Mouse (Mus musculus): ENCODE measurements around the gene Mmp15. TPM values are rescaled to one million over a fixed set of nuclear protein-coding genes. Genes with fewer than 3 reads are reported as not detected.
A peak's percentile ranks its signal among the peaks of the same experiment; 100 is the strongest.

Mmp15 gene
- polyA plus RNA-seq, 1 experiment from 2014 or later = 58.5 TPM

GRCm38 (mm10) chr8:95330367-95330766 lies 21.7 kb upstream of the Mmp15 start:
- Histone ChIP-seq H3K27me3 (ENCODE audit: control insufficient read depth, insufficient read depth, low read length) (no peaks in the 10 kb centered on the region), H3K36me3 (ENCODE audit: control insufficient read depth, insufficient read depth, low read length) (peaks cover 64% of the 10 kb centered on the region), H3K9me3 (ENCODE audit: control insufficient read depth, low read length) (0 out of 2 replicates have a peak, but pooled peaks cover 3% of the 10 kb centered on the region), H3K9ac (ENCODE audit: low read length) (peak overlapping the region; percentile 93), H3K4me2 (ENCODE audit: low read length) (peak overlapping the region; percentile 94), H3K4me1 (ENCODE audit: control insufficient read depth in 2 of 2, insufficient read depth in 2 of 2, low read length in 2 of 2) (peaks cover 9 to 37% of the 10 kb centered on the region in 2 experiments; a peak in 3 of 4 replicates), H3K4me3 (ENCODE audit: control insufficient read depth in 1 of 2, insufficient read depth in 1 of 2, low read depth in 1 of 2, low read length in 2 of 2) (peak overlapping the region in 1 of 2 experiments; percentile 89; a peak in 3 of 4 replicates), H3K27ac (replicated peaks in 1 of 2; ENCODE audit: control insufficient read depth in 1 of 2, insufficient read depth in 1 of 2, low read depth in 2 of 2, low read length in 2 of 2) (no peak overlapping the region)
- WGBS = 34% methylated on average over 1 of the region's 1 CpGs
- ATAC-seq (ENCODE audit: insufficient number of reproducible peaks, insufficient read depth, low FRiP score, low read depth) = no peak

- H3K4me1 ChIP-seq (ENCODE audit: control insufficient read depth in 2 of 2, insufficient read depth in 2 of 2, low read length in 2 of 2) = peaks cover 6 to 30% of the 10 kb centered on the region in 2 experiments; a peak in 3 of 4 replicates
- no peaks in the 10 kb centered on the region for H3K27me3 ChIP-seq (ENCODE audit: control insufficient read depth, insufficient read depth, low read length)
- H3K9ac ChIP-seq (ENCODE audit: low read length) = peak overlapping the region; percentile 93
- H3K27ac ChIP-seq (replicated peaks in 1 of 2; ENCODE audit: control insufficient read depth in 1 of 2, insufficient read depth in 1 of 2, low read depth in 2 of 2, low read length in 2 of 2) = peak overlapping the region; percentile 99 to 100
- H3K4me2 ChIP-seq (ENCODE audit: low read length) = peak overlapping the region; percentile 94
- H3K9me3 ChIP-seq (ENCODE audit: control insufficient read depth, low read length) = 0 out of 2 replicates have a peak, but pooled peaks cover 3% of the 10 kb centered on the region
- H3K4me3 ChIP-seq (ENCODE audit: control insufficient read depth in 1 of 2, insufficient read depth in 1 of 2, low read depth in 1 of 2, low read length in 2 of 2) = peak overlapping the region; percentile 87 to 89
- under 1% methylated on average over 38 of the region's 38 CpGs for WGBS
- ATAC-seq (ENCODE audit: insufficient number of reproducible peaks, insufficient read depth, low FRiP score, low read depth) = peak; percentile 11
- peaks cover 60% of the 10 kb centered on the region for H3K36me3 ChIP-seq (ENCODE audit: control insufficient read depth, insufficient read depth, low read length)
Measured at GRCm38 (mm10) chr8:95331156-95331719, 20.8 kb upstream of the Mmp15 start.

DNA sequence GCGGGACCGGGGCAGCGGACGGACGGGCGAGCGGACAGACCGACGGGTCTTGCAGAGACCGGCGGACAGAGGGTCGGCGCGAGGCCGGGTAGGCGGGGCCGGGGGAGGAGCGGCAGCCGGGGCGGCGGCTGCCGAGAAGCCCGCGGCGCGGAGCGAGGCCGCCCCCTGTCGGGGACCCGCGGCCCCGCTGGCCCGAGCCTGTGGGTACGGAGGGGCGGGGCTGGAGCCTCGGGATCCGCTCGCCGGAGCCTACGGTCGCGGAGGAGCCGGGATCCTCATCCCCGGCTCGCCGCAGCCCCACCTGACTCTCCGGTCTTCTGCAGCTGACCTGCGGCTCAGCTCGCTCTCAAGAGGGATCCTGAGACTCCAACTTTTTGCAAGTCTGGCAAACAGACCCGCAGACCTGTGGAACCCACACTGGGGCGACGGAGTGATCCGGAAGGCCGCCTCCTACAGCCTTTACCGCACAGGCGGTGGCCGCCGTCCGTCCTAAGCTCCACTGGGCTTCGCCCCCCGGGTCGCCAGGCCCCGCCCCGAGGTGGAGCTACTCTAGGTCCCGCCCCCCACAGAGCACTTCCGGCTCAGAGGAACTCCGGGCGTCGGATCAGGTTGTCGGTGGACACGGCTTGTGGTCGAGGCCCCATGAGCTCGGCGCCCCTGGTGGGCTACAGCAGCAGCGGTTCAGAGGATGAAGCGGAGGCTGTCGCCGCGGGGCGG lies 20.2 kb upstream of the Mmp15 start, which contains the start of the genes Zfp319 and Usb1:
TSS of gene Zfp319 (minus strand) at position 231 of the 717 bp plus-strand sequence.
TSS of gene Usb1 (plus strand) at position 565 of the 717 bp plus-strand sequence.
- H3K27ac ChIP-seq (replicated peaks in 1 of 2; ENCODE audit: control insufficient read depth in 1 of 2, insufficient read depth in 1 of 2, low read depth in 2 of 2, low read length in 2 of 2) = peak within 1 kb of the TSS; percentile 99 to 100
- H3K4me1 ChIP-seq (ENCODE audit: control insufficient read depth in 2 of 2, insufficient read depth in 2 of 2, low read length in 2 of 2) = peaks cover 6 to 27% of the 10 kb centered on the region in 2 experiments; a peak in 3 of 4 replicates
- WGBS = under 1% methylated on average over 68 of the region's 80 CpGs
- H3K4me3 ChIP-seq (ENCODE audit: control insufficient read depth in 1 of 2, insufficient read depth in 1 of 2, low read depth in 1 of 2, low read length in 2 of 2) = peak within 1 kb of the TSS; percentile 87 to 89
- peak; percentile 95 for ATAC-seq (ENCODE audit: insufficient number of reproducible peaks, insufficient read depth, low FRiP score, low read depth)
- peaks cover 53% of the 10 kb centered on the region for H3K36me3 ChIP-seq (ENCODE audit: control insufficient read depth, insufficient read depth, low read length)
- 0 out of 2 replicates have a peak, but pooled peaks cover 3% of the 10 kb centered on the region for H3K9me3 ChIP-seq (ENCODE audit: control insufficient read depth, low read length)
- H3K27me3 ChIP-seq (ENCODE audit: control insufficient read depth, insufficient read depth, low read length) = no peaks in the 10 kb centered on the region
- peak within 1 kb of the TSS; percentile 93 for H3K9ac ChIP-seq (ENCODE audit: low read length)
- peak within 1 kb of the TSS; percentile 94 for H3K4me2 ChIP-seq (ENCODE audit: low read length)

DNA sequence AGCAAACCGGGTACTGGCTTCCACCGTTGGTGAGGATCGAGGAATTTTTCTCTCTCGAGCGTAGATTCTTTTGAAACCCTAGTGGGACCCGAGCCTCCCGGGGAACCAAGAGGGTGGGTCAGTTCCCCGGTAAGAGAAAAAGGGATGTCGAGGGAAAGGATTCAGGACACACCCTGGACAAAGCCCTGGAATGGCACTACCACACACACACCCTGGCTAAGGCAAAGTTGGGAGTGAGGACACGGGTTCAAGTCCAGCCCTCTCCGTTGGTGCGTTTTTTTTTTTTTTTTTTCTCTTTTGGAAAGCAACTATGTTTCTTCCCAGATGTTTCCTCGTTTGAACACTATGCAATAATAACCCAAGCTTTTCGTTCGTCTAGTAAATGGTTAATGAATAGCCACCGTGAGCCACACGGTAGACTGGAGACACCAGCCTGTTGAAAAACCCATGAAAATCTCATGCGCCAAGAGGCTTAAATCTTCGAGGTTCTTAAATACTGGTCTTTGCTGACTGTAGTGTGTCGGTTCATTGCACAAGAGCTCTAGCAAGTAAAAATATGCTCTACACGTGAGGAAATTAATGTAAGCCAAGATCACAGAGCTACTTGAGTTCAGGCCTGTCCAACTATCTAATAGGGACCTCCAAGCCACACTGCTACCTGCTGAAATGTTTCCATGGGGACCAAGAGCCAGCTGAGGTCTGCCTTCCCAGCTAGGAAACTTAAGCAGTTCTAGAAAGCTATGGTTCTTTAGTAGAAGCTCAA lies 19.4 kb upstream of the Mmp15 start:
- no peak; the same call in 1 of the 2 replicates for ATAC-seq (ENCODE audit: insufficient number of reproducible peaks, insufficient read depth, low FRiP score, low read depth)
- peak overlapping the region; percentile 94 for H3K4me2 ChIP-seq (ENCODE audit: low read length)
- peak overlapping the region; percentile 87 to 89 for H3K4me3 ChIP-seq (ENCODE audit: control insufficient read depth in 1 of 2, insufficient read depth in 1 of 2, low read depth in 1 of 2, low read length in 2 of 2)
- 0 out of 2 replicates have a peak, but pooled peaks cover 3% of the 10 kb centered on the region for H3K9me3 ChIP-seq (ENCODE audit: control insufficient read depth, low read length)
- H3K27ac ChIP-seq (replicated peaks in 1 of 2; ENCODE audit: control insufficient read depth in 1 of 2, insufficient read depth in 1 of 2, low read depth in 2 of 2, low read length in 2 of 2) = peak overlapping the region; percentile 99 to 100
- peak overlapping the region; percentile 93 for H3K9ac ChIP-seq (ENCODE audit: low read length)
- peaks cover 52% of the 10 kb centered on the region for H3K36me3 ChIP-seq (ENCODE audit: control insufficient read depth, insufficient read depth, low read length)
- 26% methylated on average over 21 of the region's 21 CpGs for WGBS
- H3K27me3 ChIP-seq (ENCODE audit: control insufficient read depth, insufficient read depth, low read length) = no peaks in the 10 kb centered on the region
- peaks cover 6 to 21% of the 10 kb centered on the region in 2 experiments; a peak in 3 of 4 replicates for H3K4me1 ChIP-seq (ENCODE audit: control insufficient read depth in 2 of 2, insufficient read depth in 2 of 2, low read length in 2 of 2)

- H3K4me1 ChIP-seq (ENCODE audit: control insufficient read depth in 2 of 2, insufficient read depth in 2 of 2, low read length in 2 of 2) = peaks cover 4 to 7% of the 10 kb centered on the region in 2 experiments; a peak in 3 of 4 replicates
- no peak for ATAC-seq (ENCODE audit: insufficient number of reproducible peaks, insufficient read depth, low FRiP score, low read depth)
- H3K27ac ChIP-seq (replicated peaks in 1 of 2; ENCODE audit: control insufficient read depth in 1 of 2, insufficient read depth in 1 of 2, low read depth in 2 of 2, low read length in 2 of 2) = no peak overlapping the region
- H3K4me3 ChIP-seq (ENCODE audit: control insufficient read depth in 1 of 2, insufficient read depth in 1 of 2, low read depth in 1 of 2, low read length in 2 of 2) = no peak overlapping the region
- 81% methylated on average over 1 of the region's 1 CpGs for WGBS
- H3K27me3 ChIP-seq (ENCODE audit: control insufficient read depth, insufficient read depth, low read length) = no peaks in the 10 kb centered on the region
- no peak overlapping the region for H3K4me2 ChIP-seq (ENCODE audit: low read length)
- no peak overlapping the region for H3K9ac ChIP-seq (ENCODE audit: low read length)
- H3K9me3 ChIP-seq (ENCODE audit: control insufficient read depth, low read length) = 0 out of 2 replicates have a peak, but pooled peaks cover 3% of the 10 kb centered on the region
- H3K36me3 ChIP-seq (ENCODE audit: control insufficient read depth, insufficient read depth, low read length) = peaks cover 61% of the 10 kb centered on the region
Measured at GRCm38 (mm10) chr8:95335706-95336105, 16.4 kb upstream of the Mmp15 start.

- H3K27me3 ChIP-seq (ENCODE audit: control insufficient read depth, insufficient read depth, low read length) = no peaks in the 10 kb centered on the region
- H3K4me3 ChIP-seq (ENCODE audit: control insufficient read depth in 1 of 2, insufficient read depth in 1 of 2, low read depth in 1 of 2, low read length in 2 of 2) = no peak overlapping the region
- no peak overlapping the region for H3K27ac ChIP-seq (replicated peaks in 1 of 2; ENCODE audit: control insufficient read depth in 1 of 2, insufficient read depth in 1 of 2, low read depth in 2 of 2, low read length in 2 of 2)
- H3K9ac ChIP-seq (ENCODE audit: low read length) = no peak overlapping the region
- H3K9me3 ChIP-seq (ENCODE audit: control insufficient read depth, low read length) = 0 out of 2 replicates have a peak, but pooled peaks cover 3% of the 10 kb centered on the region
- peaks cover 68% of the 10 kb centered on the region for H3K36me3 ChIP-seq (ENCODE audit: control insufficient read depth, insufficient read depth, low read length)
- no peak for ATAC-seq (ENCODE audit: insufficient number of reproducible peaks, insufficient read depth, low FRiP score, low read depth)
- peaks cover 4 to 7% of the 10 kb centered on the region in 2 experiments; a peak in 3 of 4 replicates for H3K4me1 ChIP-seq (ENCODE audit: control insufficient read depth in 2 of 2, insufficient read depth in 2 of 2, low read length in 2 of 2)
- no peak overlapping the region for H3K4me2 ChIP-seq (ENCODE audit: low read length)
Measured at GRCm38 (mm10) chr8:95336363-95336762, 15.7 kb upstream of the Mmp15 start.

GRCm38 (mm10) chr8:95341721-95342120 lies 10.3 kb upstream of the Mmp15 start:
- 43% methylated on average over 5 of the region's 5 CpGs for WGBS
- peak overlapping the region; percentile 19 to 37; a peak in 1 of 4 replicates for H3K27ac ChIP-seq (replicated peaks in 1 of 2; ENCODE audit: control insufficient read depth in 1 of 2, insufficient read depth in 1 of 2, low read depth in 2 of 2, low read length in 2 of 2)
- no peaks in the 10 kb centered on the region for H3K9me3 ChIP-seq (ENCODE audit: control insufficient read depth, low read length)
- no peak overlapping the region for H3K4me2 ChIP-seq (ENCODE audit: low read length)
- no peak for ATAC-seq (ENCODE audit: insufficient number of reproducible peaks, insufficient read depth, low FRiP score, low read depth)
- H3K27me3 ChIP-seq (ENCODE audit: control insufficient read depth, insufficient read depth, low read length) = no peaks in the 10 kb centered on the region
- peaks cover 2 to 9% of the 10 kb centered on the region in 2 experiments; a peak in 3 of 4 replicates for H3K4me1 ChIP-seq (ENCODE audit: control insufficient read depth in 2 of 2, insufficient read depth in 2 of 2, low read length in 2 of 2)
- 0 out of 2 replicates have a peak overlapping the region, but pooled peaks have one; percentile 34 for H3K9ac ChIP-seq (ENCODE audit: low read length)
- peaks cover 96% of the 10 kb centered on the region for H3K36me3 ChIP-seq (ENCODE audit: control insufficient read depth, insufficient read depth, low read length)
- H3K4me3 ChIP-seq (ENCODE audit: control insufficient read depth in 1 of 2, insufficient read depth in 1 of 2, low read depth in 1 of 2, low read length in 2 of 2) = no peak overlapping the region

All from heart, embryonic 14.5 days (tissue).